Mouse (Mus musculus): ENCODE results near the gene Ptk7.

DNA sequence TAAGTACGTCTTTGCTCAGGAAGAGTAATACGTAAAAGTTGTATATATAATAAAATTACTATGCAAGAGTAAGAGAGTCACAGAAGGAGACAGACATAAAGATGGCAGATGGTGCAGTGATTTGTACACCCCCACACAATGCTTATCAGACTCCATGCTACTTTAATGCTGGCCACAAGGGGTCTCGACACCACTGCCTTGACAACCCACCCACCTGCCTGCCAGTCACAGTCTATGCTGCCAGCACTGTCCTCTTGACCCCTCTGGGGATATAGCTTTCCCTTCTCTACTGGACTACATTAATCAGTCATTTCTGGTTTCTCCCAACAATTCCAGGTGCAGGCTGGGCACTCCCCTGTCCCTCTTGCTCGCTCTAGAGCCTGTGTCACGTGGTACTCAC lies 50.7 kb downstream of the Ptk7 start:
- TF ChIP-seq POLR2A (IDR thresholded peaks at IDR 0.05; ENCODE audit: extremely low read depth, insufficient read depth, low read length) (no peak), CTCF (IDR thresholded peaks at IDR 0.05; ENCODE audit: extremely low read depth, insufficient read depth, low read length) (no peak)
